Mouse (Mus musculus) adrenal gland, postnatal 25 days (tissue): ENCODE results near the gene Pla2g2f. TPM values are rescaled to one million over a fixed set of nuclear protein-coding genes. Genes with fewer than 3 reads are reported as not detected.

ENCODE experiments used
- DNase-seq: peaks from one replicate; pipeline ENCODE4 v3.0.0; 2021; ENCODE audit warnings: mixed read lengths
- total RNA-seq: library from RNA; stranded (reverse); gene quantifications from 2 replicates; pipeline ENCODE4 v1.2.3, GENCODE M21; 2021

The Pla2g2f gene
- total RNA-seq, 1 experiment from 2014 or later, result 21.7 TPM

- DNase-seq, result no peak
Observed at GRCm38 (mm10) chr4:138762266-138762665, 4.8 kb upstream of the Pla2g2f start.

GRCm38 (mm10) chr4:138755983-138756382 is 1.4 kb downstream of the Pla2g2f start:
- no peak for DNase-seq

- DNase-seq, result no peak
Observed at GRCm38 (mm10) chr4:138755439-138755838, 2.0 kb downstream of the Pla2g2f start.

- DNase-seq, result no peak
Observed at GRCm38 (mm10) chr4:138754432-138754831, 3.0 kb downstream of the Pla2g2f start.

GRCm38 (mm10) chr4:138753608-138754007 is 3.8 kb downstream of the Pla2g2f start:
- no peak for DNase-seq

- DNase-seq, result no peak
Observed at GRCm38 (mm10) chr4:138752603-138753002, 4.8 kb downstream of the Pla2g2f start.

GRCm38 (mm10) chr4:138748369-138749072 is 8.9 kb downstream of the Pla2g2f start:
- DNase-seq, result no peak

GRCm38 (mm10) chr4:138747851-138748250 is 9.6 kb downstream of the Pla2g2f start:
- DNase-seq, result peak; percentile 33

- DNase-seq, result no peak
Observed at GRCm38 (mm10) chr4:138746866-138747265, 10.6 kb downstream of the Pla2g2f start.

- no peak for DNase-seq
Observed at GRCm38 (mm10) chr4:138745884-138746283, 11.5 kb downstream of the Pla2g2f start.

- no peak for DNase-seq
Observed at GRCm38 (mm10) chr4:138739136-138739851, 18.1 kb downstream of the Pla2g2f start.

- no peak for DNase-seq
Observed at GRCm38 (mm10) chr4:138737031-138737430, 20.4 kb downstream of the Pla2g2f start, which contains the start of gene Ubxn10. TSS of gene Ubxn10 (minus strand) at chr4:138737167.

- no peak for DNase-seq
Observed at GRCm38 (mm10) chr4:138734863-138735262, 22.6 kb downstream of the Pla2g2f start.

- DNase-seq, result no peak
Observed at GRCm38 (mm10) chr4:138734105-138734504, 23.3 kb downstream of the Pla2g2f start.

- DNase-seq, result no peak
Observed at GRCm38 (mm10) chr4:138729018-138729703, 28.3 kb downstream of the Pla2g2f start.

- no peak for DNase-seq
Observed at GRCm38 (mm10) chr4:138725751-138726150, 31.7 kb downstream of the Pla2g2f start.

- peak; percentile 77 for DNase-seq
Observed at GRCm38 (mm10) chr4:138725127-138725461, 32.3 kb downstream of the Pla2g2f start.

- no peak for DNase-seq
Observed at GRCm38 (mm10) chr4:138724354-138725126, 32.9 kb downstream of the Pla2g2f start, which contains the start of gene Pla2g2c. TSS of gene Pla2g2c (plus strand) at chr4:138724792.

- no peak for DNase-seq
Observed at GRCm38 (mm10) chr4:138723493-138724281, 33.7 kb downstream of the Pla2g2f start.

- DNase-seq, result no peak
Observed at GRCm38 (mm10) chr4:138719264-138719596, 38.2 kb downstream of the Pla2g2f start.

GRCm38 (mm10) chr4:138718586-138719263 is 38.7 kb downstream of the Pla2g2f start:
- DNase-seq, result no peak
